ENCODE assay signal across 17 mouse cellular contexts in genomic region chr8:119794689-119795088, GRCm38 (mm10).
"Had no signal": no experiment of that assay in that cellular context is flagged by ENCODE, and none has a peak within 500 bp of the region (broad histone marks: within the 10 kb centered on the region; RNA-seq: fewer than 3 reads in every experiment).

No protein-coding gene starts in this region.

- H3K27ac ChIP-seq: kidney, postnatal 0 days; left cerebral cortex, adult 2 months; limb, embryonic 12.5 days; limb, embryonic 15.5 days; liver, embryonic 15.5 days; stomach, postnatal 0 days had no signal

- H3K36me3 ChIP-seq: limb, embryonic 12.5 days; limb, embryonic 15.5 days; liver, embryonic 15.5 days had no signal

- H3K27me3 ChIP-seq: limb, embryonic 12.5 days; limb, embryonic 15.5 days; liver, embryonic 15.5 days had no signal

- H3K4me2 ChIP-seq: limb, embryonic 12.5 days; limb, embryonic 15.5 days; liver, embryonic 11.5 days; liver, embryonic 15.5 days had no signal

- DNase-seq: kidney, adult 18-20 months; kidney, postnatal 25 days; layer of hippocampus, postnatal 36 days; lung, adult 2 months; lung, postnatal 14 days; lung, postnatal 4 days; midbrain, embryonic 14.5 days; thymus, adult 2 months; thymus, postnatal 14 days; thymus, postnatal 4 days had no signal

- H3K4me3 ChIP-seq: left cerebral cortex, adult 2 months; limb, embryonic 12.5 days; limb, embryonic 15.5 days; liver, embryonic 15.5 days had no signal

- H3K9me3 ChIP-seq: limb, embryonic 12.5 days; limb, embryonic 15.5 days; liver, embryonic 15.5 days had no signal

- H3K9ac ChIP-seq: limb, embryonic 12.5 days; limb, embryonic 15.5 days; liver, embryonic 15.5 days had no signal
